Mouse (Mus musculus) olfactory bulb, adult 2 months (tissue): ENCODE data around the gene Arid5b.

Experiments
- CTCF ChIP-seq: fragments of 200-500 bp; IDR thresholded peaks from 2 replicates; pipeline ENCODE4 v1.5.1; 2012; ENCODE audit warnings: low read depth, mild to moderate bottlenecking, low read length, moderate library complexity; ENCODE audit not compliant: insufficient read depth
- POLR2A ChIP-seq: fragments of 200-500 bp; IDR thresholded peaks from 2 replicates; pipeline ENCODE4 v1.6.1; 2012; ENCODE audit warnings: mild to moderate bottlenecking, low read depth, low read length, moderate library complexity; ENCODE audit not compliant: insufficient read depth

DNA sequence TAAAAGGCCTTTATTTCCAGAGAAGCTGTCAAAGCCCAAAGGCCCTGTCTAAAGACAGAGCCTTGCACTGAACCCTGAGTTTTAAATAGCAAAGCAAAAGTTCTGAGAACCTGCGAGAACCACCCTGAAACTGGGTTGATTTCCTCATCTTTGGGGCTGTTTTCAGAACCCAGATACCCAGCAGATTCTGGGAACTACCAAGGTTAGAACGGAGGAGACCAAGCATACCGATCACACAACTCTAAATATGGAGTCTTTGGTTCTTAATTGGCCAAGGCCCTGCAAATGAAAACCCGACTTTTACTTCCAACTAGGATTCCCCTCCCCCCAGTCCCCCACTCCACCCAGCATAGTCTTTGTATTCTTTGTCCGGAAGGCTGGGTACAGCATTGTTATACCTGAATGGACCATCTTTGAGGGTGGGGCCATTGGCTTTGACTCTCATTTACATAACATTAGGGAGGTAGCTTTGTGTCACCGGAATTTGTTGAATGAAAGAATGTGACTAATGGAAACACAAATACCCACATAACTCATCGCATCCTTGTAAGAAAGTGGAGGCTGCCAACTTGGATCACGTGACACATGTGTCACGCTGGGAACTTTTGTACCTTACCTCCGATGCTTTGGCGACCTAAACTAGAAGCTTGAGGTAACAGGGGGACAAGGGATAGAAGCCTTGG, 141.2 kb downstream of the Arid5b start:
- no peak for TF ChIP-seq CTCF
- no peak for TF ChIP-seq POLR2A
